Mouse (Mus musculus): ENCODE results near the gene Bco2.

DNA sequence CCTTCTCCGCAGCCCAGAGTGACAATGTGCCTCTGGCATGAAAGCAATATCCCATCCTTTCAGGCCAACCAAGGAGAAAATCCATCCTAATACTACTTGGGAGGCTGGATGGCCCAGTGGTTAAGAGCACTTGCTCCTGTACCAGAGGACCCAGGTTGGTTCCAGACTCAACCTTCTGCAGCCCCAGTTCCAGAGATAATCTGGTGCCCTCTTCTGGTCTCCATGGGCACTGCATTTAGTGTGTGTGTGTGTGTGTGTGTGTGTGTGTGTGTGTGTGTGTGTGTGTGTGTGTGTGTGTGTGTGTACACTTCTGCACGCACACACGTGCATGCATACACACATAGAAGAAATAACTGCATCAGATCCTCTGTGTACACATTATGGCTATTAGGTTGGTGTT, 38.6 kb upstream of the Bco2 start:
- TF ChIP-seq CTCF (IDR thresholded peaks at IDR 0.05; ENCODE audit: borderline replicate concordance, control insufficient read depth, extremely low read depth, insufficient read depth, low read length, poor library complexity) (no peak), POLR2A (IDR thresholded peaks at IDR 0.05; ENCODE audit: control insufficient read depth, extremely low read depth, insufficient read depth, low read length, poor library complexity) (no peak)
